Mouse (Mus musculus) c-Kit-positive CD71-positive TER-119-negative erythroid progenitor cells, embryonic 14.5 days (primary cell): Measurements from ENCODE around the gene Oas1a.
"Not testable (repeated sequence)": the region's sequence is repeated elsewhere in the genome, so short reads cannot be mapped to it uniquely, and the experiment has no call there.

Source experiments
- DNase-seq: peaks from one replicate; pipeline ENCODE4 v3.0.0-alpha.2; 2013; ENCODE audit warnings: low read depth

The Oas1a gene

DNA sequence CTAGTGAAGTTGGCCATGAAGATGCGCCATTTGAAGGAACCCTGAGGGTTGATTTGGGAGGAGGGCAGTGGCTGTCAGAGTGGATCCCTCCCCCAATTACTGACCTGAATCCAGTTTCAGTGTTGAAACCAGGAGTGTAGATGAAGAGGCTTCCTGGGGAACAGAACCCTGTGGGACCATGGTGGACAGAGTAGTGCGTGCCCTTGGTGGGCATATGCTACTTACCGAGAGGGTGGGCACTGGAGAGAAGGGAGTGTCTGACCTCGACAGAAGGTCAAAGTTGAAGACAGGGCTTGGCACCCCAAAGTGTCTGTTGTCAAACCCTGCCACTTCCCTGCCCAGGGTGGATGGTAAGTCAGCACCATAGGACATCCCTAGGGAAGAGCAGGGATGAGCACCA lies 13.5 kb downstream of the Oas1a start:
- not testable (repeated sequence) for DNase-seq

DNA sequence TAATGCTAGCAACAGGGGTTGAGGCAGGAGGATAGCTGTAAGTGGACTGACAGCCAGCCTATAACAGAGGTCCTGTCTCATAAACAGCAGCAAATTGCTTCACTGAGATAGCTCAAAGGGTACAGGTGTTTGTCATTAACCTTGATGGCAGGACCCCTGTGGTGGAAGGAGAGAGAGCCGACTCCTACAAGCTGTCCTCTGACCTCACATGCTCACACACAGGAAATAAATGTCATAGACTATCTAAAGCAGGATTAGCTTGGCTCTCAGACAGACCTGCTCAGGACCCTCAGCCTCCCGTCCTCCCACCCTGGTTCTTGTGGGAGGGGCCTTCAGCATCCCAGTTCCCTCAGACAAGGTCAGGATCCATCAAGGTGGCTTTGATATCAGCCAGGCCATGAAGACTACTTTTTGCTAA lies 15.1 kb downstream of the Oas1a start:
- no peak for DNase-seq

DNA sequence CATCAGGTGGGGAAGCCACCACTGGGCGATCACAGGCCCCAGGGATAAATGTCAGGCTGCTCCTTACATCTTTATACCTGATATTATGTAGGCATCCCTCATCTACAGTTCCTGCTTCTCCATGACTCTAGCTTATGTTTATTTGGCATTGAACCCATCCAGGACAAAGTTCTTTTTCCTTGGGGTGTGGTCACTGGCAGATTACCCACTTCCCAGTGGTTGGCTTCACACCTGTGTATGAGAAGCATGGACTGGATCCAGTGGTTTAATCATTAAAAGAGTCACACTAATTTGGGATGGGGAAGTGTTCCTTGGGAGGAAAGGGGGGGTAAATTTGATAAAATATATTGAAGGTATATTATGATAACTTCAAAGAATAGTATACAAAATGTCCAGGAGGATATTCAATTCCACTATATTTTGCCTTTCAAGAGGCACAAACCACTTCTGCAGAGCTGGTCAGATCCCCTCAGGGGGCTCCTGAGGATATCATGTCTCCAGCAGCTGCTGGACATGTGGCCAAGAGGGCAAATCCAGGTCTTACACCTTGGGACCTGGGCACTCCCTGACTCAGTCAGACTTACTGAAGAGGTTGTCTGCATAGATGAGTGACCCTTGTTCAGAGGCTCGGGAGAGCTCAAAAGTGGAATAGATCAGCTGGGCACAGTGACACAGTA lies 15.6 kb downstream of the Oas1a start:
- not testable (repeated sequence) for DNase-seq

DNA sequence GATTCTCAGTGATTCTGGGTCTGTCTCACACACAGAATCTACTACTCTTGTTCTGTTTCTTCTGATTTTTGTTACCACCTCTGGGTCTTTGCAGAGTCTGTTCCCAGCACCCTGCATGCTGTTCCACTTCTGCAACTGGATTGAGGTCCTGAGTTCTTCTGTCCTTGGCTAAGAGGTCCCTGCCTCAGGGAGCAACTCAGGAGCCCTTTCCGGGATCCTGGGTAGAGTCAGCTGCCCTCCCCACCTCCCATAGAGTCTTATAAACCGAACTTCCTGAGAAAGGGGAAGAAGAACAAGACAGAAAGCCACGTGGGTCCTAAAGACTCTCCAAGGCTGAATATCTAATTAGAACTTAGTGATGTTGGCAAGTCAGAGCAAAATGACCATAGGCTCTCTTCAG lies 16.3 kb downstream of the Oas1a start:
- DNase-seq, result no peak

DNA sequence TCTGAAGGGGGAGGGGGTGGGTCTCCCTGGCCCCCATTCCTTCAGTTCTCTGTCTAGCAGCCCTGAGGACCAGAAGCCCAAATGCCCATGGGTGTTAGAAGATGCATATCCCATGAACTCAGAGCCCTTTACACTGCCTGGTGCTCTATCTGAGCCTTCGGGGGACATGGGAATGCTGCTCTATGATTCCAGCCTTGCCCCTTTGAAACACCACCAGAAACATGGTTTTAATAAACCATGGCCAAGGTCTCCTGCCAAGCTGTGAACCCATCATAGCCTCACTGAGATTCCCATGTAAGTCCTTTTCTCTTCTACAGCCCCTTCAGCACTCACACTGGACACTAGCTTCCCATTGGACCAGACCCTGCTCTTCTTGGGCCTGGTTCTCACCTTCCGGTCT lies 17.3 kb downstream of the Oas1a start:
- DNase-seq, result no peak

DNA sequence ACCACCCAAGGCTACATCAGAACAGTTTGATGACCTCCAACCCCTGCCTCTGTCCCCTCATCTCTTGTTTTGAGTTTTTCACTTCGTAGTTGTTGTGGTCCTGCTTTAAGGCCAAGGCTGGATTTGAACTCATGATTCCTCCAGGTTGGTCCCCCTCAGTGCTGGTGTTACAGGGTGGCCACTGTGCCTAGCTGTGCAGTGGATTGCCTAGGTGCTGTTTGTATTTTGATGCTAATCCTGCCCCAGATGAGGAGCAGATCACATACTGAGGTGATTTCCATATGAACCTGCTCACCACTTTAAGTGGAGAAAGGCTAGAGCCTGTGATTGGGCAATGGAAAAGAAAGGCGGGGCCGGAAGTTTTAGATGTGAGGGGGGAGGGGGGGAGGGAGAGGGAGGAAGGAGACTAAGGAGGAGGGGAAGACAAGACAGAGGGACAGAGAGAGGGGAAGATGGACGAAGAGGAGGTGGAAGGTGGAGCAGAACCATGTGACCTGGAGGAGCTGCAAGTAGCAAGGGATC lies 19.0 kb downstream of the Oas1a start:
- DNase-seq, result not testable (repeated sequence)

DNA sequence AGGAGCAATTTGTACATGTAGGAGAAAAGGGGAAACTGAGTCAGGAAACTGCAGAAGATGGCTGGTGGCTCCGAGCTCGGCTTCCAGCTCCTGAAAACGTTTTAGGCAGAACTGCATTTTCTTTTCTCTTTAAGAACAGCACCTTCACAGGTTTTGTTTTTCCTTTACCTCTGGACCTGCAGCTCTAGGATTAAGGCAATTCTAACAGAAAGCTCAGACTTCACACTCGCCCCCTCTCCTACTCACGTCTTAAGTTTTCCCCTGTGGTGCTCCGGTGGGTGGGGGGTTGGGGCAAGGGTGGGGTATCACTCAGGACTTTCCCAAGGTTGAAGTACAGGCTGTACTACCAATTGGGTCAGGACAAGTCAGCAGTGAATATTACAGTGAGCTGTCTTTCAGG lies 19.5 kb downstream of the Oas1a start:
- no peak for DNase-seq

DNA sequence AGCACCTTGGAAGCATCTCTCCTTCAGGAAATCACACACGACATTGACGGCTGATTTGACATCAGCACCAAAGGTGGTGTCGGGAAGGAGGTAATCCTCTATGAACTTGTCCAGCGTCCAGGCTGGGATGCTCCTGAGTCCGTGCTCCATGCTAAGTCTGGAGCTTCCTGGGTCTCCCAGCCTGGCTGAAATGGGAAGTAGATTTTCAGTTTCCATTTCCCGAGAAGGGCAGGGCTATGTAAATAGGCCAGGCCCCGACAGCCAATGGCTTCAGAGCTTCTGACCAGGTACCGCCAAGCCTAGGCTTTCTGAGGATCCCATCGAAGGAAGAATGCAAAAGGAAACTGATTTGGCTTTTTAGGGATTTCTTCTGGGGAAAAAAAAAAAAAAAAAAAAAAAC lies 19.9 kb downstream of the Oas1a start, which contains the start of gene Oas1g:
Gene Oas1g, minus strand, starts transcription at position 201 of the 400 bp plus-strand sequence.
- DNase-seq, result not testable (repeated sequence)

DNA sequence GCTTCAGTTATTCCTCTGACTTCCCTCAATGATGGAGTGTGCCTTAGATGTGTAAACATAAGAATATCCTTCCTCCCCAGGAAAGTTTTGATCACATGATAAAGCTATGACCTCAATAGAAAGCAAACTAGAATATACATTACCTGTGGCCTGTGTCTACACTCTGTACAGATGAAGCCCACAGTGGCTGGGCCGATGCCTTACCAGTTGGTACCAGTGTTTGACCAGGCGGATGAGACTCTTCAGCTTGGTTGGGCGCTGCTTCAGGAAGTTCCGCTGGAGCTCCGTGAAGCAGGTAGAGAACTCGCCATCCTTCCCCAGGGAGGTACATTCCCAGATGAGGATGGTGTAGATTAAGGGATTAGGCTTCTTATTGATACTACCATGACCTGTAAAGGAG lies 25.6 kb downstream of the Oas1a start:
- not testable (repeated sequence) for DNase-seq

DNA sequence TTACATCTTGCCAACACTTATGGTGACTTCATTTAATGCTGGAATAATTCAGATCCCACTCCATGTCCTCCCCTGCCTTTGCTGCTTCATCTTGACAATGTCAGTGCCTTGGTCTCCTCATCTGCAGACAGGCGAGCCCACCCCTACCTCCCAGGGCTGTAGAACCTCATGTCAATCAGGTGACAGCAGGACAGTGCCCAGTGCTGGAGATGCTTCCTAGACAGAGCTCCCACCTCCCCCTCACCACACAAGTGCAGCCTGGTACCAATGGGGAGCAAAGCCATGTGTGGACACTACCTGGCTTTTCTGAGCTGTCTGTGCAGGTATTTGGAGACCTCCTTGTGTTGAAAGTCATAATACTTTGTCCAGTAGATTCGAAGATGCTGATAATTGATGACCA lies 28.5 kb downstream of the Oas1a start:
- DNase-seq, result not testable (repeated sequence)

DNA sequence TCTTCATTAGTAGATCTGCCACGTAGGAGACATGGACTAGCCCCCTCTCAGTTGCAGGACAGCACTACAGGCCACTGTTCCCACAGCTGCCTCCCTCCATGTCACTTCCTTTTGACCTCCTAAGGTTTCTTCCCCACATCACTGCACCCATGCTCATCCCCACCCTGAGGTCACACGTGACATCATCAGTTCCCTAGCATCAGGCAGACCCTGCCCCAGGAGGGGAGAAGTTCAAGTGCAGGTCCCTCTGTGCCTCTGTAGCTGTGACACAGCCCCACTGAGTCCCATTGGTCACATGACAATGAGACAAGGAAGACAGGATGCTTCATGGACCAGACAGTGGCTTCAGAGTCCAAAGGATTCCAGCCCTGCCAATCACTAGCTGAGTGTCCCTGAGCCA lies 29.9 kb downstream of the Oas1a start:
- DNase-seq, result not testable (repeated sequence)

DNA sequence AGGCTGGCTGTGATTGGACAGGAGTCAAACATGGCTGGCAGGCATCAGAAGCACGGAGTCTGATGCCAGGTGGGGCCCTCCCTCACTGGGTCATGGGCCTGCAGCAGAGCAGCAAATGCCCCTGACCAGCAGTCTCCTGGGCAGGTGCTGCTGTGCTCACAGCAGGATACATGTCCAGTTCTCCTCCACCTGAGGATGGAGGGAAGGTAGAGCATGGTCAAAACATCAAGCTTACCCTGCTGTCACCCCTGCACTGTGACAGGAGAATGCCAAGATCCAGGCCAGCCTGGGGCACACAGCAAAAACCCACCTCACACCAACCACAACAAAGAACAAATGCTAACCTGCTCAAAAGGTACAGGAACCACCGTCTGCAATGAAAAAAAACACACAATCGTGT lies 30.5 kb downstream of the Oas1a start:
- DNase-seq, result not testable (repeated sequence)

DNA sequence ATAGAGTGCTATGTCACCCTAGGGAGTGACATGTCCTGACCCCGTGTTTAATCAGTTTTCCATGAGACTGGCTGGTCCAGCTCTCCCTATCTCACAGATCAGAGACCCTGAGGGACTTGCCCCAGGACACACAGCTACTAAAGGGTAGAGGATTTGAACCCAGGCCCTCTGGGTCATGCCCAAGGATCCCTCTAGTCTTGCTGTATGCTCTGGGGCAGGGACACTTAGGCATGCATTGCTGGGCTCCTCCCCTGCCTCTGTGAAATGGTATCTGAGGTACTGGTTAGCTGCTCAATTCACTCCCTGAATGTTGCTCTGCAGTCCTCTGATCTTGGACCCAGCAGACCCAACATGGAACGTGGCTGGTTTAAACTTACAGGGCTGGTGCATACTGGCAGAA lies 35.9 kb downstream of the Oas1a start:
- DNase-seq, result no peak

DNA sequence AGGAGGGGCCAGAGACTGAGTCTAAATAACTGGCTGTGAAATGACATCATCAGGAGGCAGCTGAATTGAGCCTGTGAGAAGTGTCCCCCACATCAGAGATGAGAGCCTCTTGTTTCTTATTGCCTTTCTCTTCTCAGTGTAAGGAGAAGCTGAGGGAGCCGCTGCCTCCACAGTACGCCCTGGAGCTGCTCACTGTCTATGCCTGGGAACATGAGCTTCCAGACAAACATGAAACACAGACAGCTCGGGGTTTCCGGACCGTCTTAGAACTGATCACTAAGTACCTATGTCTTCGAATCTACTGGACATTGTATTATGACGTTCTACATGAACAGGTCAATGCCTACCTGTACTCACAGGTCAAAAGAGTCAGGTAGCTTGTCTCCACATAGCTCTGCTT lies 36.5 kb downstream of the Oas1a start:
- DNase-seq, result no peak

DNA sequence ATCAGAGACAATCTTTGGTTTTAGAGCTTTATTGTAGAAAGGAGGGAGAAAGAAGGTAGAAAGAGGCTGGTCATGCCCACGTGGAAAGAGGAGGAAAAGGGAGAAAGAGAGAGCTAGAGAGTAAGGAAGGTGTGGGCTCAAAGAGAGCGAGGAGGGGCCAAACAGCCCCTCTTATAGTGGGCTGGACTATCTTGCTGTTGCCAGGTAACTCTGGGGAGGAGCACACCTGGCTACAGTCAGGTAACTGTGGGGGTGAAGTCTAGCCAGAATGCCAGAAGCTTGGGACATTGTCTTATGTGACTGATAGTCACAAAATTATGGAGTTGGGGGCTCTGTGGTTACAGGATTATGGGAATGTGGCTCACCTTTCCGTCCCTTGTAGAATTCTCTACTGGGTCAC lies 37.2 kb downstream of the Oas1a start:
- DNase-seq, result no peak

DNA sequence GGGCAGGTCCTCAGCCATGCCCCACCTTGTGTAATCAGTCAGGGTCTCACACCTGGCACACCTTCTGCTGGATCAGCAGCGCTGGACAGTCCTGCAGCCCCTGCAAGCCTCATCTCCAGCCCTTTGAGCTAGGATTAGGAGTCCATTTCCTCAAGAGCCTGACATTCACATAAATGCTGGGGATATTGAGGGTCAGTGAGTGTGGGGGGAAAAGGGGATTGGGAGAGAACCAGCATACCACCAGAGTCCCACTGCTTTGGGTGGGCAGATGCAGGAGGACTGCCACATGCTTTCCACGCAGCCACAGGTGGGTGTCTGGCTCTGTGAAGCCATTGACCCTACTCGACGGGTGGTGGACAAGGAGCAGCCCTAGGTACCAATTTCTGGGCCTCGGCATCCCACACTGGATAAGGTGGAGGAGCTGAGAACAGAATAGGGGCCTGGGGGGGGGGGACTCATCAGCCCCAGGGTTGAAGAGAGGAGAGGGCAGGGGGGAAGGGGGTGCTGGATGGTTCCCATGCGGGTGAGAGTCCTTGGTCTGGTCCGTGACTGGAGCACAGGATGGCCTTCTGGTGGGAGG lies 37.8 kb downstream of the Oas1a start:
- DNase-seq, result no peak

DNA sequence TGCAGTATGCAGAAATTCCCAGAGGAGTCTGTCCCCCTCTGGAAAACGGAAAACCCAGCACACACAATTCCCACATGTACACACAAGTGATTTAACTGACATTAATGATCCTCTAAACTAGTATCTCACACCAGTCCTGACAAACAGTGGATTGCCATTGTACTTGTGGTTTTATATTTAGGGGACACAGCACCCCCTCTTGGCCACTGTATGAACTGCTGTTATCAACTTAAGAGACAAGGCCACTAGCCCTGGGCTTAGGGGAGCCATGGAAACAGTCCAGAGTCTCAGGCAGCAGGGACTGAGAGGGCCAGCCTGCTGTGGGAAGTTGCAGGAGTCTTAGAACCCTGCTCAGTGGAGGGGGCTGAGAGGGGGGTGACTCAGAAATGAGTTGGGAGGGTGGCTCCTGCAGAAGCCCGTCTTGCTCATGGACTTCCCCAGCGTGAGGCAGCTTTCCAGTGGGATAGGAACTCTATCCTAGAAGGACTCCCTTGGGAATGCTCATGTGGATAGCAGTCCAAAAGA lies 41.9 kb downstream of the Oas1a start:
- DNase-seq, result peak; percentile 17

DNA sequence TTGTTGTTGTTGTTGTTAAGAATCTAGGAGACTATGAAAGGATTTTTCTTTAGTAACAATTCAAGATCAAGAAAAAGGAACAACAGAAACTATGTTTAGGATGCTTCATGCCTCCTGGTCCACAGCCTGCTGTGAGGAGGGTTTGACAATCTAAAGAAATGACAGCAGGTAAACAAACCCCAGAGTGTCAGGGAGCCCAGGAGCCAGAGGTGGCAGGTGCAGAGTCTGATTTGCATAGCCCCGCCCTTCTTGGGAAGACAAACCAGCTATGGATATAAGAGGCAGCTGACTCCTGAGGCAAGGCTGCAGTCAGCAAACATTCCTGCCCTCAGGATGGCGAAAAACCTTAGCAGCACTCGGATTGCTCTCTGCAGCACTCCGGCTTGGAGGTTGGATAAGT lies 46.2 kb downstream of the Oas1a start, which contains the start of gene Oas1h:
Gene Oas1h, plus strand, starts transcription at position 301 of the 400 bp plus-strand sequence.
- DNase-seq, result no peak

DNA sequence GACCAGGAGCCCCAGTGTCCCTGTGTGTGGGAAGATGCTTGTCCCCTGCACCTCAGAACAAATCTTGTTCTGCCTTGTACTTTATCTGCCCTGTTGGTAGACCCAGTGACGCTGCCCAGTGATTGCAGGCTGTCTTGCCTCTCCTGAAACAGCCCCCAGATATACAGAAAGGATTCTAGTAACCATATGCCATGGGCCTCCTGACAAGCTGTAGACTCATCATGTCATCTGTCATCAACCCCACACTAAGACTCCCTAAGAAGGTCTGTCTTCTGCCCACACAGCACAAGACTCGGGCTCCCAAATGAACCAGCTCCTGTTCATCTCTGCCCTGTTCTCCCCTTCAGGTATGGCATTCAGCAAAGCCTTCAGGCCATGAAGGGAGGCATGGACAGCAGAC lies 48.1 kb downstream of the Oas1a start:
- no peak for DNase-seq

DNA sequence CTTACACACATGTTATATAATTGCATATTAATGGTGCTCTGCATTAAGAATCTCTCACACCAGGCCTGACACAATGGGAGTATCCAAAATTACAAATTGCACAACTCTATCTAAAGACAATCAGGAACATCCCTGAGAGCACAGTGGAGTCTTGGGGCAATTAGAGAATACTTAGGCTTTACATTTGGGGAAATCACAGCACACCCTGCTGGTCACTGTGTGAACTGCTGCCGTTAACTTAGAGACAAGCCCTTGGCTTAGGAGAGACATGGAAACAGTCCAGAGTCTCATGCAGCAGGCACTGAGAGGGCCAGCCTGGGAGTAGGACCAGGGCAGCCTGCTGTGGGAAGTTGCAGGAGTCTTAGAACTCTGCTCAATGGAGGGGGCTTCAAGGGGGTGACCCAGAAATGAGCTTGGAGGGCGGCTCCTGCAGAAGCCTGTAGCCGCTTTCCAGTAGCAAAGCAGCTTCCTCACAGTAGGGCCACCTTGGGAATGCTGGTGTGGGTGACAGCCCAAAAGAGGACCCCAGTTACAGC lies 57.7 kb downstream of the Oas1a start:
- peak; percentile 20 for DNase-seq

DNA sequence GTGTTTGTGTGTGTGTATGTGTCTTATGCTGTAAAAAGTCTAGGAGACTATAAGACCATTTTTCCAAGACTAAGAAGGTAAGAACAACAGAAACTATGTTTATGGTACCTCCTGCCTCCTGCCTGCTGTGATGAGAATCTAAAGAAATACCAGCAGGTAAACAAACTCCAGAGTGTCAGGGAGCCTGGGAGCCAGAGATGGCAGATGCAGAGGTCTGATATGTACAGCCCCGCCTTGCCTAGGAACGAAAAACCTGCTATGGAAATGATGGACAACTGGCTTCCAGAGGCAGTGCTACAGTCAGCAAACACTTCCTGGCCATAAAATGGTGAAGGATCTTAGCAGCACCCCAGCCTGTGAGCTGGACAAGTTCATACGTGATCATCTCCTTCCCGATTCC lies 60.3 kb downstream of the Oas1a start, which contains the start of gene Oas1f:
Gene Oas1f, plus strand, starts transcription at position 301 of the 400 bp plus-strand sequence.
- DNase-seq, result no peak
